Mouse (Mus musculus): ENCODE results near the gene Vezt. TPM values are rescaled to one million over a fixed set of nuclear protein-coding genes. Genes with fewer than 3 reads are reported as not detected.

Gene Vezt
- polyA plus RNA-seq, 1 experiment from 2014 or later = 39.0 TPM

DNA sequence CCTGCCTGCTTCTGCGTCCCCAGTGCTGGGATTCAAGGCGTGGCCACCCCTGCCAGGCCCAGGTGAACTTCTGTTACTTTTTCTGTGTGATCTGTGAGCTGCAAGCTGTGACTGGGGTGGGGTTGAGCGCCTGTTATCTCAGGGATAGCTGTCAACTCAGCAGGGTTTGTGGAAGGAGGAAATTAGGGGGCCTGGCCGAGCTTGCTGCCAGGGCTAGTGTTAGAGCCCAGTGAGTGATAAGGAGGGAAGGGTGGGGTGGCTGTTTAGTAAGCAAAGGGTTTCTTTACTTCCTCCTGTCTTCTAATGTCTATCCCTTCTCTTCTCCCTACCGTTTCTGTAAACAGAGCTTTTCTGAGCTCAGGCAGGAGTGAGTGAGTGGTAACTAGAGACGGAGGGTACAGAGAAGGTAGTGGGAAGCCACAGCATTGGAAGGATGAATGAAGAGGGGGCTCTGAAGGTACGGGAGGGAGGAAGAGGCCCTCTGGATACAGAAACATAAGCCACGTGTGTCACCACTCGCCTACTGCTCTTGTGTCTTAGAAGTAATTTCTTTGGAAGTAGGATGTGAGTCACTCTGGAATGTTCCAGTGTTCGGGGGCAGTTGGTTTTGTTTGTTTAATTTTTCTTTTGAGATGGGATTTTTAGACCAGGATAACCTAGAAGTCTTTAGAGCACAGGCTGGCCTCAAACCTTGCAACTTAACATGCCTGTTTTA, 12.4 kb upstream of the Vezt start:
- Histone ChIP-seq H3K27me3 (ENCODE audit: control insufficient read depth, insufficient read depth, low read length) (no peaks in the 10 kb centered on the region), H3K4me1 (ENCODE audit: control insufficient read depth, insufficient read depth, low read length) (no peaks in the 10 kb centered on the region), H3K4me2 (ENCODE audit: low read depth, low read length) (no peak overlapping the region), H3K9ac (replicated peaks; ENCODE audit: low read length) (no peak overlapping the region), H3K4me3 (ENCODE audit: low read depth, low read length) (no peak overlapping the region), H3K9me3 (replicated peaks; ENCODE audit: control insufficient read depth, low read length) (no peaks in the 10 kb centered on the region), H3K36me3 (replicated peaks; ENCODE audit: control insufficient read depth, insufficient read depth, low read depth, low read length) (no peaks in the 10 kb centered on the region), H3K27ac (replicated peaks; ENCODE audit: low read depth, low read length) (no peak overlapping the region)
- DNase-seq (ENCODE audit: low spot score) (no peak), ATAC-seq (replicated peaks; ENCODE audit: insufficient number of reproducible peaks, low FRiP score, low TSS enrichment, low read depth) (no peak)
- 63% methylated on average over 10 of the region's 10 CpGs for WGBS

DNA sequence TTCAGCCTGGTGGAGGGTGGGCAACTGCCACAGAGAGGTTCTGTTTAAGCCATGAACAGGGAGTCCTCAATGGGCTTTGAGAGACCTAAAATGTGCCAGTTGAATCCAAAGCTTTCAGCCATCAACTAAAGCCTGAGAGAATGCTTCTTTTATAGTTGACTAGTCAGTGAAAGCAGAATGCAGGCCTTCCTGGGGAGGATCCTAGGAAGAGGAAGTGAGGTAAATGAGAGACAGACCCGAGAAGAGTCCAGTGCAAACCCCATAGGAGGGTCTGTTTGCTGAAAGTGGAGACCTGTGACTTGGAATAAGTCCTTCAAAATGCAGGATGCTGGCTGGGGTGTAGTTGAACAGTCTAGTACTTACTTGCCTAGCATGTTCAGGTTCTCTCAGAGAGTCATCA, 11.4 kb upstream of the Vezt start:
- WGBS = 58% methylated on average over 1 of the region's 1 CpGs
- no peak for DNase-seq (ENCODE audit: low spot score)
- no peak for ATAC-seq (replicated peaks; ENCODE audit: insufficient number of reproducible peaks, low FRiP score, low TSS enrichment, low read depth)

GRCm38 (mm10) chr10:94045301-94045700, 9.7 kb upstream of the Vezt start:
- WGBS = 93% methylated on average over 13 of the region's 13 CpGs
- Histone ChIP-seq H3K9ac (replicated peaks; ENCODE audit: low read length) (no peak overlapping the region), H3K9me3 (replicated peaks; ENCODE audit: control insufficient read depth, low read length) (no peaks in the 10 kb centered on the region), H3K27ac (replicated peaks; ENCODE audit: low read depth, low read length) (no peak overlapping the region), H3K4me1 (ENCODE audit: control insufficient read depth, insufficient read depth, low read length) (no peaks in the 10 kb centered on the region), H3K4me3 (ENCODE audit: low read depth, low read length) (no peak overlapping the region), H3K27me3 (ENCODE audit: control insufficient read depth, insufficient read depth, low read length) (no peaks in the 10 kb centered on the region), H3K4me2 (ENCODE audit: low read depth, low read length) (no peak overlapping the region), H3K36me3 (replicated peaks; ENCODE audit: control insufficient read depth, insufficient read depth, low read depth, low read length) (no peaks in the 10 kb centered on the region)
- DNase-seq (ENCODE audit: low spot score) (no peak), ATAC-seq (replicated peaks; ENCODE audit: insufficient number of reproducible peaks, low FRiP score, low TSS enrichment, low read depth) (no peak)

More for the DNA sequence above, 11.4 kb upstream of the Vezt start:
- H3K9ac ChIP-seq (replicated peaks; ENCODE audit: low read length) = no peak overlapping the region
- H3K9me3 ChIP-seq (replicated peaks; ENCODE audit: control insufficient read depth, low read length) = no peaks in the 10 kb centered on the region
- H3K4me3 ChIP-seq (ENCODE audit: low read depth, low read length) = no peak overlapping the region
- H3K4me2 ChIP-seq (ENCODE audit: low read depth, low read length) = no peak overlapping the region
- no peaks in the 10 kb centered on the region for H3K27me3 ChIP-seq (ENCODE audit: control insufficient read depth, insufficient read depth, low read length)
- H3K27ac ChIP-seq (replicated peaks; ENCODE audit: low read depth, low read length) = no peak overlapping the region
- H3K4me1 ChIP-seq (ENCODE audit: control insufficient read depth, insufficient read depth, low read length) = no peaks in the 10 kb centered on the region
- no peaks in the 10 kb centered on the region for H3K36me3 ChIP-seq (replicated peaks; ENCODE audit: control insufficient read depth, insufficient read depth, low read depth, low read length)

- H3K27ac ChIP-seq (replicated peaks; ENCODE audit: low read depth, low read length) = no peak overlapping the region
- no peaks in the 10 kb centered on the region for H3K36me3 ChIP-seq (replicated peaks; ENCODE audit: control insufficient read depth, insufficient read depth, low read depth, low read length)
- no peak overlapping the region for H3K4me3 ChIP-seq (ENCODE audit: low read depth, low read length)
- no peak for ATAC-seq (replicated peaks; ENCODE audit: insufficient number of reproducible peaks, low FRiP score, low TSS enrichment, low read depth)
- H3K9ac ChIP-seq (replicated peaks; ENCODE audit: low read length) = no peak overlapping the region
- no peaks in the 10 kb centered on the region for H3K9me3 ChIP-seq (replicated peaks; ENCODE audit: control insufficient read depth, low read length)
- H3K4me1 ChIP-seq (ENCODE audit: control insufficient read depth, insufficient read depth, low read length) = no peaks in the 10 kb centered on the region
- DNase-seq (ENCODE audit: low spot score) = no peak
- 45% methylated on average over 10 of the region's 10 CpGs for WGBS
- no peak overlapping the region for H3K4me2 ChIP-seq (ENCODE audit: low read depth, low read length)
- H3K27me3 ChIP-seq (ENCODE audit: control insufficient read depth, insufficient read depth, low read length) = no peaks in the 10 kb centered on the region
Observed at GRCm38 (mm10) chr10:94043908-94044307, 8.3 kb upstream of the Vezt start.

GRCm38 (mm10) chr10:94038366-94039260, 3.0 kb upstream of the Vezt start:
- Histone ChIP-seq H3K4me1 (ENCODE audit: control insufficient read depth, insufficient read depth, low read length) (no peaks in the 10 kb centered on the region; the same call in 1 of the 2 replicates), H3K9ac (replicated peaks; ENCODE audit: low read length) (no peak overlapping the region), H3K9me3 (replicated peaks; ENCODE audit: control insufficient read depth, low read length) (no peaks in the 10 kb centered on the region), H3K27me3 (ENCODE audit: control insufficient read depth, insufficient read depth, low read length) (no peaks in the 10 kb centered on the region), H3K36me3 (replicated peaks; ENCODE audit: control insufficient read depth, insufficient read depth, low read depth, low read length) (no peaks in the 10 kb centered on the region), H3K4me2 (ENCODE audit: low read depth, low read length) (no peak overlapping the region), H3K4me3 (ENCODE audit: low read depth, low read length) (no peak overlapping the region), H3K27ac (replicated peaks; ENCODE audit: low read depth, low read length) (no peak overlapping the region)
- ATAC-seq (replicated peaks; ENCODE audit: insufficient number of reproducible peaks, low FRiP score, low TSS enrichment, low read depth) = no peak
- WGBS = 65% methylated on average over 7 of the region's 7 CpGs
- DNase-seq (ENCODE audit: low spot score) = no peak

DNA sequence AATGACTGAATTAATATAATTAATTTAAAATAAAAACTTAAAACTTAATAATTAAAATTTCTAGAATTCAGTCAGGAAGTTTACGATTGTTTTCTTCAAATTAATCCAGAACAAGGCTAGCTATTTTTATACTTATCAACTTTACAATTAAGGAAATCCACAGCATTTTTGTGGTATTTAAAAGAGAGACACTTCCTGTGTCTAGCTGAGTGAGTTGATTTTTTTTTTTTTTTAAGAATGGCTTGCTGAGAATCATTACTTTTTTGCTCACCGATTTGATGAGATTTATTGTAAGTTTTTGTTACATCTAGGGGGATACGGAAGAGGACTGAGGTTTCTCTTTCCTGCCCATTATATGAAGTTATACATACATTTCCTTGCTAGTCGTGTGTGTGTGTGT, 2.0 kb upstream of the Vezt start:
- H3K36me3 ChIP-seq (replicated peaks; ENCODE audit: control insufficient read depth, insufficient read depth, low read depth, low read length) = no peaks in the 10 kb centered on the region
- no peaks in the 10 kb centered on the region for H3K9me3 ChIP-seq (replicated peaks; ENCODE audit: control insufficient read depth, low read length)

DNA sequence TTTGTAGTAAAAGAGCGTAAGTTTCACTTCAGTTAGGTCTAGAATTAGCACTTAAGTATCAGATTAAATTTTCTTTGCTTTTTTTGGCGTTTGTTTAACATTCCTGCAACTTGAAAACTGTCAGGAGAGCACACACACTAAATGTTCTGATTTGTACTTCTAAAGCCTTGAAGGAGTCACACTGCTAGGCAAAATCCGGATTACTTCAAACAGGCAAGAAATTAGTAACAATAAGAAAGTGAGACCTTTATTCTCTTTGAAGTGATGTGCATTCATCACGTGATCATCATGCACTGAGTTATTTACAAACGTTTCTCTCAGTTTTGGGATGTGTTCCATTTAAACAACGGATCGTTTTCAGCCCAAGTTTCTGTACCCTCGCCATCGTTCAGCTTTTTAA, 1.6 kb upstream of the Vezt start:
- ATAC-seq (replicated peaks; ENCODE audit: insufficient number of reproducible peaks, low FRiP score, low TSS enrichment, low read depth) = no peak
- no peak overlapping the region for H3K27ac ChIP-seq (replicated peaks; ENCODE audit: low read depth, low read length)
- DNase-seq (ENCODE audit: low spot score) = no peak
- 56% methylated on average over 9 of the region's 9 CpGs for WGBS
- H3K4me3 ChIP-seq (ENCODE audit: low read depth, low read length) = no peak overlapping the region; the same call in 1 of the 2 replicates
- no peaks in the 10 kb centered on the region for H3K36me3 ChIP-seq (replicated peaks; ENCODE audit: control insufficient read depth, insufficient read depth, low read depth, low read length)
- 0 out of 2 replicates have a peak overlapping the region, but pooled peaks have one; percentile 7 for H3K4me2 ChIP-seq (ENCODE audit: low read depth, low read length)
- H3K27me3 ChIP-seq (ENCODE audit: control insufficient read depth, insufficient read depth, low read length) = no peaks in the 10 kb centered on the region
- H3K4me1 ChIP-seq (ENCODE audit: control insufficient read depth, insufficient read depth, low read length) = no peaks in the 10 kb centered on the region; the same call in 1 of the 2 replicates
- no peak overlapping the region for H3K9ac ChIP-seq (replicated peaks; ENCODE audit: low read length)
- H3K9me3 ChIP-seq (replicated peaks; ENCODE audit: control insufficient read depth, low read length) = no peaks in the 10 kb centered on the region

More for the DNA sequence above, 2.0 kb upstream of the Vezt start:
- DNase-seq (ENCODE audit: low spot score) (no peak), ATAC-seq (replicated peaks; ENCODE audit: insufficient number of reproducible peaks, low FRiP score, low TSS enrichment, low read depth) (no peak)
- H3K27ac ChIP-seq (replicated peaks; ENCODE audit: low read depth, low read length) = no peak overlapping the region
- H3K9ac ChIP-seq (replicated peaks; ENCODE audit: low read length) = no peak overlapping the region
- H3K4me3 ChIP-seq (ENCODE audit: low read depth, low read length) = no peak overlapping the region
- WGBS = 77% methylated on average over 4 of the region's 4 CpGs
- H3K4me1 ChIP-seq (ENCODE audit: control insufficient read depth, insufficient read depth, low read length) = no peaks in the 10 kb centered on the region; the same call in 1 of the 2 replicates
- H3K27me3 ChIP-seq (ENCODE audit: control insufficient read depth, insufficient read depth, low read length) = no peaks in the 10 kb centered on the region
- H3K4me2 ChIP-seq (ENCODE audit: low read depth, low read length) = no peak overlapping the region

- ATAC-seq (replicated peaks; ENCODE audit: insufficient number of reproducible peaks, low FRiP score, low TSS enrichment, low read depth) (peak; percentile 44; the same call in 1 of the 2 replicates), DNase-seq (ENCODE audit: low spot score) (peak; percentile 60)
- Histone ChIP-seq H3K27me3 (ENCODE audit: control insufficient read depth, insufficient read depth, low read length) (no peaks in the 10 kb centered on the region), H3K4me2 (ENCODE audit: low read depth, low read length) (peak overlapping the region; percentile 68), H3K4me3 (ENCODE audit: low read depth, low read length) (peak overlapping the region; percentile 71), H3K9ac (replicated peaks; ENCODE audit: low read length) (peak overlapping the region; percentile 68), H3K4me1 (ENCODE audit: control insufficient read depth, insufficient read depth, low read length) (no peaks in the 10 kb centered on the region; the same call in none of the 2 replicates), H3K27ac (replicated peaks; ENCODE audit: low read depth, low read length) (no peak overlapping the region), H3K9me3 (replicated peaks; ENCODE audit: control insufficient read depth, low read length) (no peaks in the 10 kb centered on the region), H3K36me3 (replicated peaks; ENCODE audit: control insufficient read depth, insufficient read depth, low read depth, low read length) (no peaks in the 10 kb centered on the region)
- WGBS = under 1% methylated on average over 23 of the region's 32 CpGs
Observed at GRCm38 (mm10) chr10:94036375-94036758, 750 bp upstream of the Vezt start.

Data from embryonic facial prominence, embryonic 11.5 days (tissue).